Mouse (Mus musculus) CH12.LX (cell line): ENCODE results near the gene Eri3.

ENCODE experiments used
- CTCF ChIP-seq, 2 experiments: IDR thresholded peaks in 1 of 2; conservative IDR thresholded peaks in 1 of 2; 2 replicates each; pipeline ENCODE4 v1.5.1; 2011 to 2012; ENCODE audit warnings: low read depth in 2 of 2, low read length in 2 of 2, improper control_type of control experiment in 1 of 2, inconsistent platforms in 1 of 2, mild to moderate bottlenecking in 1 of 2, moderate library complexity in 1 of 2
- E2F4 ChIP-seq: IDR thresholded peaks from 2 replicates; pipeline ENCODE4 v1.6.1; 2011; ENCODE audit warnings: low read depth, low read length, improper control_type of control experiment; ENCODE audit not compliant: insufficient replicate concordance
- ETS1 ChIP-seq: conservative IDR thresholded peaks from 2 replicates; pipeline ENCODE4 v1.6.1; 2012; ENCODE audit warnings: low read depth, mild to moderate bottlenecking, inconsistent platforms, low read length, improper control_type of control experiment, moderate library complexity
- JUN ChIP-seq: IDR thresholded peaks from 2 replicates; pipeline ENCODE4 v1.6.1; 2011; ENCODE audit warnings: low read depth, mild to moderate bottlenecking, low read length, improper control_type of control experiment, moderate library complexity; ENCODE audit not compliant: insufficient read depth
- KAT2A ChIP-seq: IDR thresholded peaks from 2 replicates; pipeline ENCODE4 v1.6.1; 2012; ENCODE audit warnings: low read length, improper control_type of control experiment, inconsistent platforms; ENCODE audit not compliant: insufficient replicate concordance
- MAX ChIP-seq: IDR thresholded peaks from 2 replicates; pipeline ENCODE4 v1.6.1; 2011; ENCODE audit warnings: low read length, improper control_type of control experiment
- NELFE ChIP-seq: IDR thresholded peaks from 2 replicates; pipeline ENCODE4 v1.6.1; 2011; ENCODE audit warnings: low read depth, low read length, improper control_type of control experiment
- POLR2A ChIP-seq: IDR thresholded peaks from 2 replicates; pipeline ENCODE4 v1.6.1; 2011; ENCODE audit warnings: low read depth, mild to moderate bottlenecking, improper control_type of control experiment, low read length
- SIN3A ChIP-seq: IDR thresholded peaks from 2 replicates; pipeline ENCODE4 v1.6.1; 2012; ENCODE audit warnings: low read length, improper control_type of control experiment, inconsistent platforms
- TBP ChIP-seq: conservative IDR thresholded peaks from 2 replicates; pipeline ENCODE4 v1.6.1; 2011; ENCODE audit warnings: low read depth, low read length, improper control_type of control experiment
- UBTF ChIP-seq: IDR thresholded peaks from 2 replicates; pipeline ENCODE4 v1.6.1; 2012; ENCODE audit warnings: low read depth, mild to moderate bottlenecking, inconsistent platforms, low read length, improper control_type of control experiment, moderate library complexity
- USF1 ChIP-seq: IDR thresholded peaks from 2 replicates; pipeline ENCODE4 v1.6.1; 2014; ENCODE audit warnings: low read depth, mild to moderate bottlenecking, inconsistent platforms, low read length, improper control_type of control experiment

GRCm38 (mm10) chr4:117657646-117658045, 107.5 kb downstream of the Eri3 start:
- TF ChIP-seq CTCF (conservative IDR thresholded peaks at IDR 0.05 in 1 of 2, IDR thresholded peaks at IDR 0.05 in 1 of 2; ENCODE audit: low read depth in 2 of 2, low read length in 2 of 2) (no peak), E2F4 (no peak), NELFE (no peak), ETS1 (no peak), KAT2A (no peak), TBP (no peak), JUN (no peak), UBTF (no peak), POLR2A (no peak), MAX (no peak), USF1 (no peak), SIN3A (no peak)
